Mouse (Mus musculus) stomach, postnatal 0 days (tissue): ENCODE measurements around the gene Bud13.

Source experiments
- CTCF ChIP-seq: IDR thresholded peaks from 2 replicates; pipeline ENCODE4 v1.5.1; 2016; ENCODE audit warnings: antibody characterized with exemption, low read depth, mild to moderate bottlenecking, moderate library complexity
- EP300 ChIP-seq: optimal IDR thresholded peaks from 2 replicates; pipeline ENCODE3; 2016; ENCODE audit warnings: antibody characterized with exemption

DNA sequence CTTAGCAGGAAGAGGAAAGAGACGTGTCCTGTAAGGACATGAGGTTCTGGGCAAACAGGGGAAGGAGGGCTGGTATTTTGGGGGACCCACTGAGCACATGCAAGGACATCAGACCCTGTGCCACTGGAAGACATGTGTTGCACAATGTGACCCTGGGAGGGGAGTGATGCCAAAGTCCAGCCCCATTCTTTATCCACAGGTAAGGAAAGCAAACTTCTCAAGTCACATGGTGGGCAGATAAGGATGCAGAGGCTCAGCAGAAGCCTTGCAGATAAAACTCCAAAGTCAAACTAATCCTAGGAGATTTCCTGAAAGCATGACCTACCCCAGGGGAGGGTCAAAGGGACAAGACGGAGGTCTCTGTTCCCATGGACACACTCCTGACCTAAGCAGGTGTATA, 41.0 kb upstream of the Bud13 start:
- TF ChIP-seq CTCF (no peak), EP300 (no peak)
